Mouse (Mus musculus) lung, embryonic 16.5 days (tissue): ENCODE measurements around the gene Cdiptos. TPM values are rescaled to one million over a fixed set of nuclear protein-coding genes. Genes with fewer than 3 reads are reported as not detected.

Experiments used
- ATAC-seq: fragments of 200-750 bp; cut with Nextera tagmentation; 2 replicates; pipeline ENCODE4 v1.8.0; 2017; ENCODE audit warnings: low read depth, mild to moderate bottlenecking, moderate library complexity
- H3K27ac ChIP-seq: fragments of 300-500 bp; sonication (generic); 2 replicates; pipeline ENCODE4 v1.5.1; 2014; ENCODE audit warnings: mild to moderate bottlenecking, control low read depth, low read length
- H3K27me3 ChIP-seq: fragments of 300-500 bp; sonication (generic); 2 replicates; pipeline ENCODE4 v1.6.1; 2014; ENCODE audit warnings: low read depth, low read length, mixed read lengths; ENCODE audit not compliant: control insufficient read depth, insufficient read depth
- H3K36me3 ChIP-seq: fragments of 300-500 bp; sonication (generic); 2 replicates; pipeline ENCODE4 v1.6.1; 2014; ENCODE audit warnings: low read length; ENCODE audit not compliant: control insufficient read depth, insufficient read depth
- H3K4me1 ChIP-seq: fragments of 300-500 bp; sonication (generic); replicated peaks from 2 replicates; pipeline ENCODE4 v1.6.1; 2014; ENCODE audit warnings: low read length, mixed read lengths; ENCODE audit not compliant: control insufficient read depth, insufficient read depth
- H3K4me2 ChIP-seq: fragments of 300-500 bp; sonication (generic); 2 replicates; pipeline ENCODE4 v1.6.1; 2014; ENCODE audit warnings: low read depth, low read length, control low read depth
- H3K4me3 ChIP-seq: fragments of 300-500 bp; sonication (generic); 2 replicates; pipeline ENCODE4 v1.5.1; 2014; ENCODE audit warnings: mild to moderate bottlenecking, low read length, control low read depth
- H3K9ac ChIP-seq: fragments of 300-500 bp; sonication (generic); 2 replicates; pipeline ENCODE4 v1.6.1; 2014; ENCODE audit warnings: low read length, control low read depth
- H3K9me3 ChIP-seq: fragments of 300-500 bp; sonication (generic); 2 replicates; pipeline ENCODE4 v1.6.1; 2016; ENCODE audit warnings: low read length; ENCODE audit not compliant: control insufficient read depth
- WGBS: fragments of 180-500 bp; shearing (Covaris S2); extraction: QIAGEN DNeasy Blood & Tissue Kit; methylation state at CpG from one replicate; pipeline ENCODE4 v1.1.7; 2014; 5-methylcytosine and 5-hydroxymethylcytosine counted together
- polyA plus RNA-seq: library from polyadenylated mRNA; unstranded; fragments of >200 nt; fragmentation: Nextera tagmentation; extraction: Ambion mirVana; gene quantifications from 2 replicates; pipeline ENCODE4 v1.2.1, GENCODE M21; 2015

The Cdiptos gene
- polyA plus RNA-seq, 1 experiment from 2014 or later = 2.1 TPM

GRCm38 (mm10) chr7:126926299-126926698 lies 49.6 kb downstream of the Cdiptos start:
- H3K27ac ChIP-seq = no peak overlapping the region
- H3K36me3 ChIP-seq = no peaks in the 10 kb centered on the region
- H3K4me2 ChIP-seq = no peak overlapping the region
- no peak overlapping the region for H3K4me3 ChIP-seq
- H3K27me3 ChIP-seq = no peaks in the 10 kb centered on the region
- WGBS = 21% methylated on average over 3 of the region's 3 CpGs
- no peak overlapping the region for H3K9ac ChIP-seq
- no peak for ATAC-seq
- no peaks in the 10 kb centered on the region for H3K9me3 ChIP-seq
- H3K4me1 ChIP-seq = peaks cover 7% of the 10 kb centered on the region

- Histone ChIP-seq H3K4me2 (no peak overlapping the region), H3K27ac (no peak overlapping the region), H3K9me3 (no peaks in the 10 kb centered on the region), H3K9ac (no peak overlapping the region), H3K36me3 (no peaks in the 10 kb centered on the region), H3K4me1 (no peaks in the 10 kb centered on the region), H3K4me3 (no peak overlapping the region), H3K27me3 (no peaks in the 10 kb centered on the region)
- 64% methylated on average over 5 of the region's 5 CpGs for WGBS
- no peak for ATAC-seq
Observed at GRCm38 (mm10) chr7:126923999-126924398, 51.9 kb downstream of the Cdiptos start.

- Histone ChIP-seq H3K36me3 (no peaks in the 10 kb centered on the region), H3K4me1 (no peaks in the 10 kb centered on the region), H3K27me3 (no peaks in the 10 kb centered on the region), H3K4me3 (no peak within 1 kb of the TSS), H3K4me2 (no peak within 1 kb of the TSS), H3K9me3 (no peaks in the 10 kb centered on the region), H3K9ac (no peak within 1 kb of the TSS), H3K27ac (no peak within 1 kb of the TSS)
- 36% methylated on average over 5 of the region's 5 CpGs for WGBS
- ATAC-seq = peak; percentile 38; the same call in 1 of the 2 replicates
Observed at GRCm38 (mm10) chr7:126922624-126923060, 53.3 kb downstream of the Cdiptos start, which contains the start of gene Tmem219. Gene Tmem219 (minus strand): TSS chr7:126922917.

Other genes with a start within 250 kb of the Cdiptos start
- gene Mapk3, start 216.5 kb downstream of the Cdiptos start, polyA plus RNA-seq = 138 and 139 TPM in 2 replicates
- 2.9 and 4.2 TPM in 2 replicates for gene Gdpd3, start 209.8 kb downstream of the Cdiptos start, polyA plus RNA-seq
- gene Ypel3, start 199.1 kb downstream of the Cdiptos start, polyA plus RNA-seq = 111 and 123 TPM in 2 replicates
- 0.25 and 0.68 TPM in 2 replicates for gene Tbx6, start 194.6 kb downstream of the Cdiptos start, polyA plus RNA-seq
- 232 and 243 TPM in 2 replicates for gene Ppp4c, start 183.6 kb downstream of the Cdiptos start, polyA plus RNA-seq
- 0.36 and 0.38 TPM in 2 replicates for gene Fam57b, start 178.4 kb downstream of the Cdiptos start, polyA plus RNA-seq
- gene 4930451I11Rik, start 144.5 kb downstream of the Cdiptos start, polyA plus RNA-seq = not detected in 2 replicates
- 0.49 and 0.63 TPM in 2 replicates for gene Doc2a, start 128.7 kb downstream of the Cdiptos start, polyA plus RNA-seq
- gene Hirip3, start 114.1 kb downstream of the Cdiptos start, polyA plus RNA-seq = 30.3 and 32.3 TPM in 2 replicates
- gene Ino80e, start 113.7 kb downstream of the Cdiptos start, polyA plus RNA-seq = 76.5 and 89.3 TPM in 2 replicates
- gene Taok2, start 91.4 kb downstream of the Cdiptos start, polyA plus RNA-seq = 55.8 and 58.3 TPM in 2 replicates
- gene Tmem219, start 53.2 kb downstream of the Cdiptos start, polyA plus RNA-seq = 28.4 and 30.8 TPM in 2 replicates
- 11.7 and 12.3 TPM in 2 replicates for gene Kctd13, start 47.2 kb downstream of the Cdiptos start, polyA plus RNA-seq
- gene Asphd1, start 26.5 kb downstream of the Cdiptos start, polyA plus RNA-seq = 0.14 and 0.20 TPM in 2 replicates
- 0.36 and 0.63 TPM in 2 replicates for gene Sez6l2, start 25.5 kb downstream of the Cdiptos start, polyA plus RNA-seq
- 119 and 122 TPM in 2 replicates for gene Cdipt, start 184 bp downstream of the Cdiptos start, polyA plus RNA-seq
- gene Mvp, start 38.5 kb upstream of the Cdiptos start, polyA plus RNA-seq = 14.9 and 17.9 TPM in 2 replicates
- 0.62 and 0.93 TPM in 2 replicates for gene Pagr1b, start 40.4 kb upstream of the Cdiptos start, polyA plus RNA-seq
- 45.9 and 67.2 TPM in 2 replicates for gene Pagr1a, start 41.3 kb upstream of the Cdiptos start, polyA plus RNA-seq
- gene Gm42742, start 45.0 kb upstream of the Cdiptos start, polyA plus RNA-seq = 39.1 and 63.1 TPM in 2 replicates
- gene Prrt2, start 45.1 kb upstream of the Cdiptos start, polyA plus RNA-seq = 4.5 TPM in 2 replicates
- 38.6 and 46.1 TPM in 2 replicates for gene Maz, start 50.9 kb upstream of the Cdiptos start, polyA plus RNA-seq
- gene Kif22, start 66.4 kb upstream of the Cdiptos start, polyA plus RNA-seq = 140 and 153 TPM in 2 replicates
- 7.1 TPM in 1 of 2 replicates, not detected in the other for gene Zg16, start 111.2 kb upstream of the Cdiptos start, polyA plus RNA-seq
- 11.5 and 12.8 TPM in 2 replicates for gene AI467606, start 115.3 kb upstream of the Cdiptos start, polyA plus RNA-seq
- 0.43 and 1.2 TPM in 2 replicates for gene Qprt, start 146.1 kb upstream of the Cdiptos start, polyA plus RNA-seq
- gene Spn, start 161.7 kb upstream of the Cdiptos start, polyA plus RNA-seq = 0.44 and 0.70 TPM in 2 replicates
- 53.9 and 54.0 TPM in 2 replicates for gene Cd2bp2, start 220.0 kb upstream of the Cdiptos start, polyA plus RNA-seq
- 20.5 and 23.8 TPM in 2 replicates for gene Tbc1d10b, start 232.4 kb upstream of the Cdiptos start, polyA plus RNA-seq
- 47.4 and 105 TPM in 2 replicates for gene Mylpf, start 232.8 kb upstream of the Cdiptos start, polyA plus RNA-seq